Mouse (Mus musculus): Measurements from ENCODE around the gene Rnf181. TPM values are rescaled to one million over a fixed set of nuclear protein-coding genes. Genes with fewer than 3 reads are reported as not detected.

Gene Rnf181
- polyA plus RNA-seq, 1 experiment from 2014 or later, result 102 TPM

GRCm38 (mm10) chr6:72405356-72405755 lies 38.6 kb upstream of the Rnf181 start:
- H3K27ac ChIP-seq (ENCODE audit: low read depth, low read length), result no peak overlapping the region
- no peaks in the 10 kb centered on the region for H3K36me3 ChIP-seq (ENCODE audit: control insufficient read depth, insufficient read depth, low read length)
- DNase-seq (ENCODE audit: low spot score) (no peak), ATAC-seq (replicated peaks; ENCODE audit: low FRiP score) (no peak)
- H3K9ac ChIP-seq (ENCODE audit: low read length), result no peak overlapping the region
- H3K9me3 ChIP-seq (ENCODE audit: control insufficient read depth, low read length), result no peaks in the 10 kb centered on the region
- no peaks in the 10 kb centered on the region for H3K4me1 ChIP-seq (replicated peaks; ENCODE audit: control insufficient read depth, insufficient read depth, low read length)
- H3K4me2 ChIP-seq (ENCODE audit: low read depth, low read length, severe bottlenecking), result no peak overlapping the region
- 83% methylated on average over 7 of the region's 7 CpGs for WGBS
- H3K27me3 ChIP-seq (ENCODE audit: control insufficient read depth, insufficient read depth, low read length), result no peaks in the 10 kb centered on the region
- H3K4me3 ChIP-seq (ENCODE audit: low read depth, low read length), result no peak overlapping the region

- H3K4me3 ChIP-seq (ENCODE audit: low read depth, low read length), result no peak overlapping the region
- DNase-seq (ENCODE audit: low spot score), result peak; percentile 79
- ATAC-seq (replicated peaks; ENCODE audit: low FRiP score), result no peak
- no peaks in the 10 kb centered on the region for H3K27me3 ChIP-seq (ENCODE audit: control insufficient read depth, insufficient read depth, low read length)
- H3K36me3 ChIP-seq (ENCODE audit: control insufficient read depth, insufficient read depth, low read length), result no peaks in the 10 kb centered on the region
- 30% methylated on average over 7 of the region's 7 CpGs for WGBS
- no peak overlapping the region for H3K4me2 ChIP-seq (ENCODE audit: low read depth, low read length, severe bottlenecking)
- no peaks in the 10 kb centered on the region for H3K4me1 ChIP-seq (replicated peaks; ENCODE audit: control insufficient read depth, insufficient read depth, low read length)
- H3K9ac ChIP-seq (ENCODE audit: low read length), result no peak overlapping the region
- no peaks in the 10 kb centered on the region for H3K9me3 ChIP-seq (ENCODE audit: control insufficient read depth, low read length)
- H3K27ac ChIP-seq (ENCODE audit: low read depth, low read length), result no peak overlapping the region
Measured at GRCm38 (mm10) chr6:72401875-72402274, 35.1 kb upstream of the Rnf181 start.

DNA sequence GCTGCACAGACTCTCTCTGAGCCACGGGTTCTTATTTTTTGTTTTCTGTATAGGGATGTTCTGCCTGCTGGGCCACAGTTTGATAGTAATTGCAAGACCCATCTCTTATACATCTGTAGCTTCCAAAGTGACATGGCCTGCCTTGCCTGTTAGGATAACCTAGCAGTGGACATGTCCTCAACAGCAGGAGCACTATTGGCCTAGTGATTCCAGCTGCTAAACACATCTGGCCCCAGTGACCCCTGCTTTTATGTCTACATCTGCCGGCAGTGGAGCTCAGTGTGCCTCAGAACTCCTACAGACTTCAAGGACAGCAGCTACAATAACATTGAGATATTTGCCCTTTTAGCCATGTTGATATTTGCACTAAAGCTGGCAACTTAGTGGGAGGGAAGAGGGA lies 33.2 kb upstream of the Rnf181 start:
- no peak overlapping the region for H3K9ac ChIP-seq (ENCODE audit: low read length)
- H3K36me3 ChIP-seq (ENCODE audit: control insufficient read depth, insufficient read depth, low read length), result no peaks in the 10 kb centered on the region
- no peak overlapping the region for H3K4me2 ChIP-seq (ENCODE audit: low read depth, low read length, severe bottlenecking)
- no peaks in the 10 kb centered on the region for H3K9me3 ChIP-seq (ENCODE audit: control insufficient read depth, low read length)
- WGBS, result 68% methylated on average over 2 of the region's 2 CpGs
- DNase-seq (ENCODE audit: low spot score), result no peak
- H3K27ac ChIP-seq (ENCODE audit: low read depth, low read length), result no peak overlapping the region
- no peaks in the 10 kb centered on the region for H3K27me3 ChIP-seq (ENCODE audit: control insufficient read depth, insufficient read depth, low read length)
- H3K4me1 ChIP-seq (replicated peaks; ENCODE audit: control insufficient read depth, insufficient read depth, low read length), result no peaks in the 10 kb centered on the region
- no peak for ATAC-seq (replicated peaks; ENCODE audit: low FRiP score)
- H3K4me3 ChIP-seq (ENCODE audit: low read depth, low read length), result no peak overlapping the region

GRCm38 (mm10) chr6:72396837-72397251 lies 30.1 kb upstream of the Rnf181 start:
- WGBS, result 83% methylated on average over 10 of the region's 10 CpGs
- DNase-seq (ENCODE audit: low spot score), result no peak

DNA sequence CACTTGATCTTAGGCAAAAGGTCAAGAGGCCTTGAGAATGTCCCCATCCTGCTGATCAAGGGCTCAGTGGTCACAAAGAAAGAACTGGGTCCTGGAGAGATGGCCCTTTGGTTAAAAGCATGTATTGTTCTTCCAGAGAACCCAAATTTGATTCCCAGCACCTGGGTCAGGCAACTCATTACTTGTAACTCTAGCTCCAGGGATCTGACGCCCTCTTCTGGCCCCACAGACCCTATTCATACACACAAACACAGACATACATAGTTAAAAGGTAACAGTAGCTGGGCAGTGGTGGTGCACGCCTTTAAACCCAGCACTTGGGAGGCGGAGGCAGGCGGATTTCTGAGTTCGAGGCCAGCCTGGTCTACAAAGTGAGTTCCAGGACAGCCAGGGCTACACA lies 25.6 kb upstream of the Rnf181 start:
- 87% methylated on average over 5 of the region's 5 CpGs for WGBS
- H3K27ac ChIP-seq (ENCODE audit: low read depth, low read length), result no peak overlapping the region
- DNase-seq (ENCODE audit: low spot score), result no peak

More at GRCm38 (mm10) chr6:72396837-72397251, 30.1 kb upstream of the Rnf181 start:
- no peaks in the 10 kb centered on the region for H3K27me3 ChIP-seq (ENCODE audit: control insufficient read depth, insufficient read depth, low read length)
- no peak overlapping the region for H3K27ac ChIP-seq (ENCODE audit: low read depth, low read length)
- ATAC-seq (replicated peaks; ENCODE audit: low FRiP score), result no peak
- H3K9me3 ChIP-seq (ENCODE audit: control insufficient read depth, low read length), result no peaks in the 10 kb centered on the region
- no peak overlapping the region for H3K4me3 ChIP-seq (ENCODE audit: low read depth, low read length)
- no peaks in the 10 kb centered on the region for H3K36me3 ChIP-seq (ENCODE audit: control insufficient read depth, insufficient read depth, low read length)
- H3K4me1 ChIP-seq (replicated peaks; ENCODE audit: control insufficient read depth, insufficient read depth, low read length), result no peaks in the 10 kb centered on the region
- H3K4me2 ChIP-seq (ENCODE audit: low read depth, low read length, severe bottlenecking), result no peak overlapping the region
- no peak overlapping the region for H3K9ac ChIP-seq (ENCODE audit: low read length)

DNA sequence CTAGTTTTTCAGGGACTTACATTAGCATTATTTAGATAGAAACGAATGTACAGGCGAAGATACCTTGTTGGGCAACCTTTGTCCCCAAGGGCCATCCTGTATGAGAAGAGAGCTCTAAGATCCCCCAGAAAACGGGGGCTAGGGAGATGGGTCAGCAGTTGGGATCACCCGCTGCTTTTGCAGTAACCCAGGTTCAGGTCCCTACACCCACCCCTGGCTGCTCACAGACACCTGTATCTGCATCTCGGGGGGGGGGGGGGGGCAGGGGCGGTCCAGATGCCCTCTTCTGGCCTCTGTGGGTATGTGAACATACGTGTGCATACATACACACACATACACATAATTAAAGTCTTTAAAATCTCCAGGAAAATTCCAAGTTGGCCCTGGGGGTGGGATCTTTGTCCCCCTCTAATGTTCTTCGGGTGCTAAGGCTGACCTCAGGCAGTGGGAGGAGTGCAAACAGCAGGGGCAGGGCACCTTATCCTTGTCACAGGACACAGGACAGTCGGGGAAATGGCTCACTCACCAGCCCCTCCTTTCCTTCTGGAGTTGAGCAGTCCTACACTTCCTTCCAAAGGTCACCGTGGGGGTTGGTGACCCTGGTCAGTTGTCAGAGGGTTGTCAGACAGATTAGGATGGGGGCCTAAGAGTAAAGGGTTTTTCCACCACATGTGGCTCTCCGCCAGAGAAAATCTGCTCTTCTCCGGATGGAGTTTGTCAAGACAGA lies 24.2 kb upstream of the Rnf181 start:
- Histone ChIP-seq H3K9ac (ENCODE audit: low read length) (no peak overlapping the region), H3K4me2 (ENCODE audit: low read depth, low read length, severe bottlenecking) (peak overlapping the region; percentile 64), H3K27ac (ENCODE audit: low read depth, low read length) (no peak overlapping the region), H3K27me3 (ENCODE audit: control insufficient read depth, insufficient read depth, low read length) (no peaks in the 10 kb centered on the region), H3K9me3 (ENCODE audit: control insufficient read depth, low read length) (no peaks in the 10 kb centered on the region), H3K4me3 (ENCODE audit: low read depth, low read length) (peak overlapping the region; percentile 37; the same call in 1 of the 2 replicates), H3K4me1 (replicated peaks; ENCODE audit: control insufficient read depth, insufficient read depth, low read length) (peaks cover 6% of the 10 kb centered on the region), H3K36me3 (ENCODE audit: control insufficient read depth, insufficient read depth, low read length) (no peaks in the 10 kb centered on the region)
- 20% methylated on average over 12 of the region's 12 CpGs for WGBS
- ATAC-seq (replicated peaks; ENCODE audit: low FRiP score) (peak; percentile 55; the same call in 1 of the 2 replicates), DNase-seq (ENCODE audit: low spot score) (peak; percentile 60)

More for the DNA sequence above, 25.6 kb upstream of the Rnf181 start:
- Histone ChIP-seq H3K9me3 (ENCODE audit: control insufficient read depth, low read length) (no peaks in the 10 kb centered on the region), H3K4me2 (ENCODE audit: low read depth, low read length, severe bottlenecking) (no peak overlapping the region), H3K27me3 (ENCODE audit: control insufficient read depth, insufficient read depth, low read length) (no peaks in the 10 kb centered on the region), H3K4me1 (replicated peaks; ENCODE audit: control insufficient read depth, insufficient read depth, low read length) (peaks cover 6% of the 10 kb centered on the region), H3K4me3 (ENCODE audit: low read depth, low read length) (no peak overlapping the region), H3K9ac (ENCODE audit: low read length) (no peak overlapping the region), H3K36me3 (ENCODE audit: control insufficient read depth, insufficient read depth, low read length) (no peaks in the 10 kb centered on the region)
- no peak for ATAC-seq (replicated peaks; ENCODE audit: low FRiP score)

GRCm38 (mm10) chr6:72389941-72390771 lies 23.4 kb upstream of the Rnf181 start, which contains the start of gene Vamp8:
Vamp8 (minus strand) TSS chr6:72390703.
- 1% methylated on average over 33 of the region's 33 CpGs for WGBS
- 0 out of 2 replicates have a peak within 1 kb of the TSS, but pooled peaks have one; percentile 25 for H3K27ac ChIP-seq (ENCODE audit: low read depth, low read length)
- peaks cover 6% of the 10 kb centered on the region for H3K4me1 ChIP-seq (replicated peaks; ENCODE audit: control insufficient read depth, insufficient read depth, low read length)
- H3K9ac ChIP-seq (ENCODE audit: low read length), result peak within 1 kb of the TSS; percentile 48
- H3K9me3 ChIP-seq (ENCODE audit: control insufficient read depth, low read length), result no peaks in the 10 kb centered on the region
- peak within 1 kb of the TSS; percentile 37 for H3K4me3 ChIP-seq (ENCODE audit: low read depth, low read length)
- H3K27me3 ChIP-seq (ENCODE audit: control insufficient read depth, insufficient read depth, low read length), result no peaks in the 10 kb centered on the region
- no peaks in the 10 kb centered on the region for H3K36me3 ChIP-seq (ENCODE audit: control insufficient read depth, insufficient read depth, low read length)
- peak within 1 kb of the TSS; percentile 64 for H3K4me2 ChIP-seq (ENCODE audit: low read depth, low read length, severe bottlenecking)
- DNase-seq (ENCODE audit: low spot score), result peak; percentile 69
- ATAC-seq (replicated peaks; ENCODE audit: low FRiP score), result peak; percentile 51; the same call in 1 of the 2 replicates

DNA sequence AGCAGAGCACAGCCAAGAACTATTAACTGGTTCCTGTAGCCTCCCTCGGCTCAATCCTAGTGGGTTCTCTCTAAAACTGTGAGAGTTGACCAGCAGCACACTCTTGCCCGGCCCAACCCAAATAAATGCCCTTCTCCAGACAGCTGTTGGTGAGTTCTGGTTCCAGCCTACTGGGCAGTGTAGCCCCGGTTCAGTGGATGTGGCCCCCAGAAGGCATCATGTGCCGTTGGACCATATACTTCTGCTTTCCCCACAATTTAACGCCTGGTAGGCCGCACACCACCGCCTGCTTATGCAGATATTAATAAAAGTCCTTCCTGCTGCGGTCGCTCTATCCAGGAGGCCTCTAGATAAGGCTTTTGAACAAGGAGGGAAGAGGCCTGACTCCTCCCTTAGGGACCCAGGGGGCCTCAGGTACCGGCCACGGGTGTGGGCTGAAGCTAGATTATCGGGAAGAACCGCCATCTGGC lies 22.8 kb upstream of the Rnf181 start:
- DNase-seq (ENCODE audit: low spot score) (no peak), ATAC-seq (replicated peaks; ENCODE audit: low FRiP score) (0 out of 2 replicates have a peak, but pooled peaks have one; percentile 18)
- Histone ChIP-seq H3K27me3 (ENCODE audit: control insufficient read depth, insufficient read depth, low read length) (no peaks in the 10 kb centered on the region), H3K4me1 (replicated peaks; ENCODE audit: control insufficient read depth, insufficient read depth, low read length) (peaks cover 6% of the 10 kb centered on the region), H3K4me3 (ENCODE audit: low read depth, low read length) (peak overlapping the region; percentile 37), H3K4me2 (ENCODE audit: low read depth, low read length, severe bottlenecking) (peak overlapping the region; percentile 64), H3K9me3 (ENCODE audit: control insufficient read depth, low read length) (no peaks in the 10 kb centered on the region), H3K9ac (ENCODE audit: low read length) (peak overlapping the region; percentile 48), H3K36me3 (ENCODE audit: control insufficient read depth, insufficient read depth, low read length) (no peaks in the 10 kb centered on the region), H3K27ac (ENCODE audit: low read depth, low read length) (no peak overlapping the region)
- WGBS, result 30% methylated on average over 13 of the region's 13 CpGs

Measured in forebrain, embryonic 11.5 days (tissue).